Mouse (Mus musculus) splenic B cell, adult 2 months (primary cell): ENCODE measurements around the gene Sowaha.

Source experiments
- DNase-seq: peaks from one replicate; pipeline ENCODE4 v3.0.0-alpha.2; 2011; ENCODE audit warnings: low read depth, low spot score
- H3K27me3 ChIP-seq: 2 replicates; pipeline ENCODE4 v1.6.1; 2012; ENCODE audit warnings: mild to moderate bottlenecking, low read length, moderate library complexity, mixed read lengths; ENCODE audit not compliant: control insufficient read depth, poor library complexity, insufficient read depth, severe bottlenecking
- H3K36me3 ChIP-seq: 2 replicates; pipeline ENCODE4 v1.6.1; 2012; ENCODE audit warnings: mild to moderate bottlenecking, low read length, moderate library complexity, mixed read lengths; ENCODE audit not compliant: control insufficient read depth, poor library complexity, insufficient read depth, severe bottlenecking

The Sowaha gene

DNA sequence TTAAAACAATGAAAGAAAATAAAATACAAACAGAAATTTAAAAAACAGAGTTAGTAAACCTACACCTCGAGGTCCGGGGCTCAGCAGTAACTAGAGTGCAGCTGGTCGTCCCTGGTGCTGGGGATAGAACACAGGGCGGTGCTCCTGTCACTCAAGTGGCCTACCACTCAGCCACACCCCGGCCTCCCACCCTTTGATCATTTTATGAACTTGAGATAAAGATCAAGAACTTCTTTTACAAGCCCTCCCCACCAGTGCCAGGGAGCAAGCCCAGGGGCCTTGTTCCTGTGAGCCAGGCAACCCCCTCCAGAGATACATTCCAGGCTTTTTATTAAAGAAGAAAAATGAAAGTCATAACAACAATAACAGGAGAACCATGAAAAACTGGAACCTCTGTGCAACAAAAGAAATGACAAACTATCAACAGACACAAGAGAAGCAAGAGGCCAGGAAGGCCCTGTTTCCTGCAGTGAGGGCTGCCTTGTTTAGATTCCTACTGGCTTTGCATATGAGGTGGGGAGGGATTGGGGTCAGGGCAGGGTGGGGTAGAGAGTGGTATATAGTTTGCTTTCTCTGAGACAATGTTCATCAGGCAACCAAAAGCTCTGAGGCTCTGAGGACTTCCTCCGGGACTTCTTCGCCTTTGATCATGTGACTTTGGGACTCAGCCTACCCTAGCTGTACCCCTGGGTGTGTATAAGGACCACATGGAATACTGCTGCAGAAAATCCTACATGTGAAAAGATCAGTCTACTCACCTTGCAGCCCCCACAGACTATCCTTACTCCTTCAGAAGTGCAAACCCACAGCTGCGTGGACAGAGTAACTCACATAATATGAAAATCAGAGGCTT lies 36.9 kb upstream of the Sowaha start:
- no peaks in the 10 kb centered on the region for H3K36me3 ChIP-seq
- H3K27me3 ChIP-seq = no peaks in the 10 kb centered on the region
- no peak for DNase-seq

- Histone ChIP-seq H3K36me3 (no peaks in the 10 kb centered on the region), H3K27me3 (no peaks in the 10 kb centered on the region)
- DNase-seq = no peak
These were observed 30.3 kb upstream of the Sowaha start for GRCm38 (mm10) chr11:53510351-53510750.

GRCm38 (mm10) chr11:53508591-53508990 lies 28.5 kb upstream of the Sowaha start:
- Histone ChIP-seq H3K36me3 (no peaks in the 10 kb centered on the region), H3K27me3 (no peaks in the 10 kb centered on the region)
- no peak for DNase-seq

DNA sequence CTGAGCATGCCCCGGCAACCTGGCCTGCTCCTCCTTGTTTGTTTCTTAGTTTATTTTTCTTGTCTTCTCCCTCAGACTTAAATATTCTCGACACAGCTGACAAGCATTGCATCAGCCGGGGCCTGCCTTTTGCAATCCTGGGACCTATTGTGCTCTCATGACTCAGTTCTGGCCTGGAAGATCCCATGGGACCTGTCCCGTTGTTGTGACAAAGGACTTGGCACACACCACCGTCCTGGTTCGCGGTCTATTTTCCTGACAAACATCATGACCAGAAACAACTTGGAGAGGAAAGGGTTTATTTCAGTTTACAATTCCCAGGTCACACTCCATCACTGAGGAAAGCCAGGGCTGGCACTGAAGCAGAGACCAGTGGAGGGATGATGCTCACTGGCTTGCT lies 28.1 kb upstream of the Sowaha start:
- no peaks in the 10 kb centered on the region for H3K27me3 ChIP-seq
- DNase-seq = no peak
- H3K36me3 ChIP-seq = no peaks in the 10 kb centered on the region

GRCm38 (mm10) chr11:53507098-53507805 lies 27.2 kb upstream of the Sowaha start:
- no peaks in the 10 kb centered on the region for H3K36me3 ChIP-seq
- no peak for DNase-seq
- H3K27me3 ChIP-seq = no peaks in the 10 kb centered on the region

- H3K36me3 ChIP-seq = no peaks in the 10 kb centered on the region
- H3K27me3 ChIP-seq = no peaks in the 10 kb centered on the region
- no peak for DNase-seq
These were observed 25.1 kb upstream of the Sowaha start for GRCm38 (mm10) chr11:53505026-53505663.

GRCm38 (mm10) chr11:53504376-53504775 lies 24.3 kb upstream of the Sowaha start:
- no peaks in the 10 kb centered on the region for H3K27me3 ChIP-seq
- DNase-seq = no peak
- no peaks in the 10 kb centered on the region for H3K36me3 ChIP-seq

- Histone ChIP-seq H3K27me3 (no peaks in the 10 kb centered on the region), H3K36me3 (no peaks in the 10 kb centered on the region)
- no peak for DNase-seq
These were observed 23.7 kb upstream of the Sowaha start for GRCm38 (mm10) chr11:53503738-53504137.

GRCm38 (mm10) chr11:53502039-53502765 lies 22.1 kb upstream of the Sowaha start:
- H3K27me3 ChIP-seq = no peaks in the 10 kb centered on the region
- DNase-seq = no peak
- no peaks in the 10 kb centered on the region for H3K36me3 ChIP-seq

DNA sequence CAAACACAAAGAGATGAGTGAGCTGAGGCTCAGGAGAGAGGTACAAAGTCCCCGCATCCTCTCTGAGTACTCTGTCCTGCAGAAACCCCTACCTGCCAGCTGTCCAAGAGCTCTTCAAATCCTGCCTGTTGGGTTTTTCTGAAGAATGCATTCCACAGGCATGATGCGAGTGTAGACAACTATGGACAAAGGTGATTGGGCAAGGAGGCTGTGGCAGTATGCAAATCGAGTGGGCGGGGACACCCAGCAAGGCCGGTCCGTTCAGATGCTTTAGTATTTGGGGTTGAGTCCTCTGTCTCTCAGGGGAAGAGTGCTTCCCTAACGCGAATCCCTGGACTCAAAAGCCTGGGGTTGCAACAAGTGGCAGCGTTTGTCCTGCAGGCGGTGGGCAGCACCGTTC lies 20.5 kb upstream of the Sowaha start:
- Histone ChIP-seq H3K27me3 (no peaks in the 10 kb centered on the region), H3K36me3 (no peaks in the 10 kb centered on the region)
- DNase-seq = no peak

DNA sequence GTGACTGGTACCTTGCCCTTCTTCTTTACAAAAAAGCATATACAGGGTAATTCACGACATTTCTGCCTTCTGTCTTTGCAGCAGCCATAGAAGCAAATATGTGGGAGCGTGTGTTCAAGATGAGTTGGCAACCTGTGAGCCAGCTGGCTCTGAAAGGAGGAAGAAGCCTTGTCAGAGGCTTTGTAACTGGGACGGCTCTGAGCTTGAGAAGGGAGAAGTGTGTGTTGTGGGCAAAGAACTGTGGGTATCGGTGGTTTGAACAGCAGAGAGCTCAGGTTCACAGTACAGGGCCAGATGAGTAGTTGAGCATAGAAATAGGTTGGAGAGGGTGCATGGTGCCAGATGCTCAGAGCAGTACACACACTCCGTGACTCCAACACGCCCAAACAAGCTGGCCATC lies 16.9 kb upstream of the Sowaha start:
- DNase-seq = no peak
- no peaks in the 10 kb centered on the region for H3K27me3 ChIP-seq
- no peaks in the 10 kb centered on the region for H3K36me3 ChIP-seq

GRCm38 (mm10) chr11:53495417-53495816 lies 15.3 kb upstream of the Sowaha start:
- Histone ChIP-seq H3K36me3 (no peaks in the 10 kb centered on the region), H3K27me3 (no peaks in the 10 kb centered on the region)
- no peak for DNase-seq

GRCm38 (mm10) chr11:53493243-53493955 lies 13.3 kb upstream of the Sowaha start:
- Histone ChIP-seq H3K27me3 (no peaks in the 10 kb centered on the region), H3K36me3 (no peaks in the 10 kb centered on the region)
- no peak for DNase-seq

DNA sequence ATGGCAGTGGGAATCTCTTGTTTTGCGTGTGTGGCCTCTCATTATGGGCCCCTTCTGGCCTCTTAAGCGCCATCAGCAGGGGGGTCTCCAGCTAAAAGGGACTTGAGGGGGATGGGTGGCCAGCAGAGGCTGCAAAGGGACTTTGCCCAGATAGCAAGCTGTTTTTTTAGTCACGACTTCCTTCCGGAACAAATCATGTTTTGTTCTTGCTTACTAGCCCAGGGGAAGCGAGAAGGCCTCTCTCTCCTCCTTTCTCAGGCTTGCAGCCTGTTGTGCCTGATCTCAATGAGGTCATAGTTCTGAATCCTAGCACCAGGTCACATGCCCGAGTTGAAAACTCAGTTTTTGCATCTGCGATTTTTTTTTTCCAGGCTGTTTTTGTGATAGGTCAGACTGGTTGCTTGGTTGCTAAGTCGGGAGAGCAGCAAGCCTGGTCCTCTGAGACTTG lies 11.9 kb upstream of the Sowaha start:
- no peak for DNase-seq
- Histone ChIP-seq H3K36me3 (no peaks in the 10 kb centered on the region), H3K27me3 (no peaks in the 10 kb centered on the region)
